Mouse (Mus musculus) gastrocnemius, adult 18-20 months (tissue): Measurements from ENCODE around the gene Gm5617. TPM values are rescaled to one million over a fixed set of nuclear protein-coding genes. Genes with fewer than 3 reads are reported as not detected.

ENCODE experiments used
- microRNA-seq: library from miRNA; unstranded; fragments of <30 nt; microRNA quantifications from one replicate; pipeline ENCODE4 v1.2.0, GENCODE M21; 2021
- total RNA-seq, 2 experiments: library from RNA; stranded (reverse); gene quantifications; 2 replicates each; pipeline ENCODE4 v1.2.3; 2021

Gene Gm5617
- total RNA-seq, 2 experiments from 2014 or later = 9.5 to 9.8 TPM

Small RNA genes within 50 kb of the gene (microRNA-seq; reads per million reads assigned to microRNA genes)
- gene Gm23653 = not detected

Other genes starting within 250 kb of the Gm5617 start
- gene Nxpe2, start 142.0 kb upstream of the Gm5617 start, total RNA-seq = under 1 TPM; 0.23 to 0.47 TPM
- 10 to 100 TPM; 65.9 to 69.0 TPM for gene Rexo2, start 14.8 kb upstream of the Gm5617 start, total RNA-seq
- gene Rbm7, start 143 bp upstream of the Gm5617 start, total RNA-seq = 10 to 100 TPM; 13.5 to 15.5 TPM
- 1 to 10 TPM; 2.6 to 5.5 TPM for gene Nnmt, start 109.7 kb downstream of the Gm5617 start, total RNA-seq